Mouse (Mus musculus): Measurements from ENCODE around the gene Gtpbp1. TPM values are rescaled to one million over a fixed set of nuclear protein-coding genes. Genes with fewer than 3 reads are reported as not detected.

Gtpbp1 gene
- total and polyA plus RNA-seq, 2 experiments: 8.1 to 12.8 TPM

GRCm38 (mm10) chr15:79747998-79748397 lies 57.4 kb downstream of the Gtpbp1 start:
- no peaks in the 10 kb centered on the region for H3K4me1 ChIP-seq (ENCODE audit: control insufficient read depth, insufficient read depth, low read length)
- DNase-seq (ENCODE audit: extremely low read depth, low read depth, low spot score): no peak
- H3K4me3 ChIP-seq (ENCODE audit: insufficient read depth, low read depth, low read length): no peak overlapping the region
- H3K79me2 ChIP-seq (ENCODE audit: control insufficient read depth, insufficient read depth, low read length): no peaks in the 10 kb centered on the region
- no peaks in the 10 kb centered on the region for H3K36me3 ChIP-seq (ENCODE audit: control insufficient read depth, insufficient read depth, low read length)
- no peak overlapping the region for H3K27ac ChIP-seq (replicated peaks; ENCODE audit: insufficient read depth, low read depth, low read length)
- 89% methylated on average over 11 of the region's 11 CpGs for WGBS
- no peak overlapping the region for H3K9ac ChIP-seq (ENCODE audit: low read depth, low read length)
- no peak for TF ChIP-seq POLR2A (IDR thresholded peaks at IDR 0.05; ENCODE audit: extremely low read depth, insufficient read depth, low read length)
- peak; percentile 56 for TF ChIP-seq CTCF (IDR thresholded peaks at IDR 0.05; ENCODE audit: low read depth, low read length)
- no peaks in the 10 kb centered on the region for H3K27me3 ChIP-seq (ENCODE audit: control insufficient read depth, insufficient read depth, low read length)

DNA sequence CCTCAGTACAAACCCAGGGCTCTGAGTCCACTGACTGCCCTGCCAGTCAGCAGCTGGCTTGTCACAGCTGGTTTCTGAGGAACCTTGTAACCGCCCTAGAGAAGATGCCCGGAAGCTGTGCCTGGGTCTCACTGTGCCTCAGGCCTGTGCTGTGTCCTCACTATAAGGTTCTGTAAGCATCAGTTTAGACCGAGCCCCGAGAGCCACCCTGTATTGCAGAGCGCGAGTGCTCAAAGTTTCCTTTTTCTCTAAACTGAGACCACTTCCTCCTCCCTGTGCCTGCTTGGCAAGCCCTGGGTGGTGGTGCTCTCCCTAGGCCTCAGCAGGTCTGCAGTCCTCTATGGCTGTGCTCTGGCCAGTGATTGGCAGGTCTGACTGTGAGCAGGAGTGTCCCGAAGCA lies 58.5 kb downstream of the Gtpbp1 start:
- H3K27me3 ChIP-seq (ENCODE audit: control insufficient read depth, insufficient read depth, low read length): no peaks in the 10 kb centered on the region
- no peak overlapping the region for H3K9ac ChIP-seq (ENCODE audit: low read depth, low read length)
- H3K4me3 ChIP-seq (ENCODE audit: insufficient read depth, low read depth, low read length): no peak overlapping the region
- no peak for DNase-seq (ENCODE audit: extremely low read depth, low read depth, low spot score)
- H3K4me1 ChIP-seq (ENCODE audit: control insufficient read depth, insufficient read depth, low read length): no peaks in the 10 kb centered on the region
- WGBS: 91% methylated on average over 7 of the region's 7 CpGs
- H3K27ac ChIP-seq (replicated peaks; ENCODE audit: insufficient read depth, low read depth, low read length): no peak overlapping the region
- H3K36me3 ChIP-seq (ENCODE audit: control insufficient read depth, insufficient read depth, low read length): no peaks in the 10 kb centered on the region
- H3K79me2 ChIP-seq (ENCODE audit: control insufficient read depth, insufficient read depth, low read length): no peaks in the 10 kb centered on the region
- TF ChIP-seq CTCF (IDR thresholded peaks at IDR 0.05; ENCODE audit: low read depth, low read length) (no peak), POLR2A (IDR thresholded peaks at IDR 0.05; ENCODE audit: extremely low read depth, insufficient read depth, low read length) (no peak)

DNA sequence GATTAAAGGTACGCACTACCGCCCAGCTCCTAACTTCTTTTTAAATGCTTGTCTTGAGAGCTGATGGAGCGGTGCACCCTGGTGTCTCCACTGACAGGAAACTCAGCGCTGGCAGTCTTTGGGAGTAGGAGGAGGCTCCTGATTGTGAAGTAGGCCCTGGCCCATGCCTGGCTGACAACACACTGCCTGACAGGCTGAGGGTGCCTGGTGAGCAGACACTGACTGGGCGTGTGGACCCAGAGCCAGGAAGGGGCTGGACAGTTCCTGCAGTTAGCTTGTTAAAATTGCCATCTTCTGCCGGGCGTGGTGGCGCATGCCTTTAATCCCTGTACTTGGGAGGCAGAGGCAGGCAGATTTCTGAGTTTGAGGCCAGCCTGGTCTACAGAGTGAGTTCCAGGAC lies 59.6 kb downstream of the Gtpbp1 start:
- no peaks in the 10 kb centered on the region for H3K36me3 ChIP-seq (ENCODE audit: control insufficient read depth, insufficient read depth, low read length)
- H3K27me3 ChIP-seq (ENCODE audit: control insufficient read depth, insufficient read depth, low read length): no peaks in the 10 kb centered on the region
- H3K4me3 ChIP-seq (ENCODE audit: insufficient read depth, low read depth, low read length): no peak overlapping the region
- TF ChIP-seq CTCF (IDR thresholded peaks at IDR 0.05; ENCODE audit: low read depth, low read length) (no peak), POLR2A (IDR thresholded peaks at IDR 0.05; ENCODE audit: extremely low read depth, insufficient read depth, low read length) (no peak)
- no peak overlapping the region for H3K9ac ChIP-seq (ENCODE audit: low read depth, low read length)
- 94% methylated on average over 8 of the region's 8 CpGs for WGBS
- no peaks in the 10 kb centered on the region for H3K79me2 ChIP-seq (ENCODE audit: control insufficient read depth, insufficient read depth, low read length)
- H3K27ac ChIP-seq (replicated peaks; ENCODE audit: insufficient read depth, low read depth, low read length): no peak overlapping the region
- DNase-seq (ENCODE audit: extremely low read depth, low read depth, low spot score): no peak
- no peaks in the 10 kb centered on the region for H3K4me1 ChIP-seq (ENCODE audit: control insufficient read depth, insufficient read depth, low read length)

DNA sequence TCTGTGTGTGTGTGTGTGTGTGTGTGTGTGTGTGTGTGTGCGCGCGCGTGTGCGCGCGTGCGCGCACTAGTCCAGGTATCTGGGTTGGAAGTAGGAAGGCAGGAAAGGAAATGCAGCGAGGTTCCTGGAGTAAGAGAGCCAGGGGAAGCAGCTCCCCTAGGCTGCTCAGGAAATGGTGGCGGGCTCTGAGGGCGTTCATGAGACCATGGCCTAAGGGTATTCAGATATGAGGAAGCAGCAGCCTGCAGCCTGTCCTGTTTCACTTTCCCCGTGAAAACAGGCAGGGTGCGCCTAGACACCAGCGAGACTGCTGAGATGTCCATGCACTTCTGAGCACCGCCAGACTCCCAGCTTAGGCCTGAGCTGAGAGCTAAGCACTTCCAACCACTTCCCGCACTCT lies 61.1 kb downstream of the Gtpbp1 start:
- Histone ChIP-seq H3K36me3 (ENCODE audit: control insufficient read depth, insufficient read depth, low read length) (no peaks in the 10 kb centered on the region), H3K4me1 (ENCODE audit: control insufficient read depth, insufficient read depth, low read length) (no peaks in the 10 kb centered on the region), H3K27me3 (ENCODE audit: control insufficient read depth, insufficient read depth, low read length) (no peaks in the 10 kb centered on the region), H3K27ac (replicated peaks; ENCODE audit: insufficient read depth, low read depth, low read length) (no peak overlapping the region; the same call in 1 of the 2 replicates), H3K9ac (ENCODE audit: low read depth, low read length) (no peak overlapping the region), H3K4me3 (ENCODE audit: insufficient read depth, low read depth, low read length) (no peak overlapping the region), H3K79me2 (ENCODE audit: control insufficient read depth, insufficient read depth, low read length) (no peaks in the 10 kb centered on the region)
- 84% methylated on average over 17 of the region's 17 CpGs for WGBS
- DNase-seq (ENCODE audit: extremely low read depth, low read depth, low spot score): no peak
- TF ChIP-seq CTCF (IDR thresholded peaks at IDR 0.05; ENCODE audit: low read depth, low read length) (no peak), POLR2A (IDR thresholded peaks at IDR 0.05; ENCODE audit: extremely low read depth, insufficient read depth, low read length) (no peak)

DNA sequence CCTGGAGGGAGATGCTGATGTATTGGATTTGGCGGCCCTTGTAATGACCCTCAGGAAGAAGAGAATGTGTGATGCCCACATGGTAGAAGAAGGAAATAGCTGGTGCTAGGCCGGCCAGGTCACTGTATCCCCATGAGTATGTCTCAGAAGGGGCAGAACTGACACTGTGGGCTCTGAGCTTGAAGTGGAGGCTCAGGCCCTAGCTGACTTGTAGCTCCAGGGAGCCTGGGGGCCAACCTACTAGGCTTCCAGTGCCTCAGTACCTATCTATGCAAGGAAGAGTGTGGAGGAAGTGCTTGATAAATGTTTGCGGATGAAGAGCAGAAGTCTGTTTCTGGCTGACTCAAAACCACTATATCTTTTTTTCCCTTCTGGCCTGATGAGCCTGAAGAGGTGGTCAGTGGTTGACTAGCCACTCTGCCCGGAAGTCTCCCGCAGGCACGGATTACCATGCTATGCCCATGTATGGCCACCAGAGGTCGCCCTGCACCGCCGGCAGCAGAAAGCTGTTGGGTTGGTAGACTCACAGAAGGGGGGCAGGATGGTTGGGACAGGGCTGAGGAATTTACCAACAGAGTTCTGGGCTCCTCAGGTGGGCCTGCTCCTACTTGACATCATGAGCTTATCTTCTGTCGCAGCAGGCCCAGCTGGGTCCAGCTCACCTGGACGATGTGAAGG lies 62.2 kb downstream of the Gtpbp1 start:
- no peak for DNase-seq (ENCODE audit: extremely low read depth, low read depth, low spot score)
- Histone ChIP-seq H3K4me1 (ENCODE audit: control insufficient read depth, insufficient read depth, low read length) (no peaks in the 10 kb centered on the region), H3K36me3 (ENCODE audit: control insufficient read depth, insufficient read depth, low read length) (no peaks in the 10 kb centered on the region), H3K27ac (replicated peaks; ENCODE audit: insufficient read depth, low read depth, low read length) (no peak overlapping the region), H3K27me3 (ENCODE audit: control insufficient read depth, insufficient read depth, low read length) (no peaks in the 10 kb centered on the region), H3K9ac (ENCODE audit: low read depth, low read length) (no peak overlapping the region), H3K79me2 (ENCODE audit: control insufficient read depth, insufficient read depth, low read length) (no peaks in the 10 kb centered on the region), H3K4me3 (ENCODE audit: insufficient read depth, low read depth, low read length) (no peak overlapping the region)
- WGBS: 25% methylated on average over 11 of the region's 11 CpGs
- TF ChIP-seq CTCF (IDR thresholded peaks at IDR 0.05; ENCODE audit: low read depth, low read length) (peak; percentile 99), POLR2A (IDR thresholded peaks at IDR 0.05; ENCODE audit: extremely low read depth, insufficient read depth, low read length) (no peak)

- no peak for DNase-seq (ENCODE audit: extremely low read depth, low read depth, low spot score)
- WGBS: 95% methylated on average over 3 of the region's 3 CpGs
- no peaks in the 10 kb centered on the region for H3K27me3 ChIP-seq (ENCODE audit: control insufficient read depth, insufficient read depth, low read length)
- no peaks in the 10 kb centered on the region for H3K79me2 ChIP-seq (ENCODE audit: control insufficient read depth, insufficient read depth, low read length)
- H3K27ac ChIP-seq (replicated peaks; ENCODE audit: insufficient read depth, low read depth, low read length): no peak overlapping the region
- TF ChIP-seq POLR2A (IDR thresholded peaks at IDR 0.05; ENCODE audit: extremely low read depth, insufficient read depth, low read length) (no peak), CTCF (IDR thresholded peaks at IDR 0.05; ENCODE audit: low read depth, low read length) (no peak; the same call in 1 of the 2 replicates)
- no peak overlapping the region for H3K4me3 ChIP-seq (ENCODE audit: insufficient read depth, low read depth, low read length)
- H3K9ac ChIP-seq (ENCODE audit: low read depth, low read length): no peak overlapping the region
- H3K4me1 ChIP-seq (ENCODE audit: control insufficient read depth, insufficient read depth, low read length): no peaks in the 10 kb centered on the region
- no peaks in the 10 kb centered on the region for H3K36me3 ChIP-seq (ENCODE audit: control insufficient read depth, insufficient read depth, low read length)
These were observed 62.7 kb downstream of the Gtpbp1 start for GRCm38 (mm10) chr15:79753420-79753752.
